11 mouse cellular contexts compared by ENCODE assay signal in the genomic region with DNA sequence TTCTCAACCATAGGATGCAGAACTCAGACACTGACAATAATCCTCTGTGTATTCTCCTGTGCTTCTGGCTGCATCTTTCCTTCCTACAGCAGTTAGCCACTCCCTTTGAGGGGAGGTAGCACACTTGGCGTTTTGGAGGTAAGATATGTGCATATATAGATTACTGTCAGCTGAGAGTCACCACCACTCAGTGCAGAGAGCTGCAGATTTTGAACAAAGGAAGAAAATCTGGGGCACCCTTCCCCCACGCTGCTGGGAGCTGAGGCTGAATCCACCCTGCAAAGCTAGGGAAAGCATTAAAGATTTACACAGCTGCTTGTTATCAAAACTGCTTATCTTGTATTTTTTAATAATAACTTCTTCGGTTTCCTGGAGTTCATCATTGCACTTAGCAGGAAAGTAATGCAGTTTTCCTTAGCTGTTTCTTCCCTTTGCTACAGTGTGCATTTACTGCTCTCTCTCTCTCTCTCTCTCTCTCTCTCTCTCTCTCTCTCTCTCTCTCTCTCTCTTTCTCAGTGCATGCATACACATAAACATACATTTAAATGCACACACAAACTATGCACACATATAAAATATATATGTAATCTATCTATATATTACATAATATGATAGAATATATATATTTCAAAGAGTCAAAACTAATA.
A peak's percentile ranks its signal among the peaks of the same experiment; 100 is the strongest.
DNase-seq lines count a peak whose midpoint lies in the region; ATAC-seq lines count a peak whose summit lies in the region.
"Had no signal": no experiment of that assay in that cellular context is flagged by ENCODE, and none has a peak within 500 bp of the region (broad histone marks: within the 10 kb centered on the region; RNA-seq: fewer than 3 reads in every experiment).

No protein-coding gene starts in this region.

- peak; percentile 41; the same call in 1 of the 2 replicates for ATAC-seq in embryonic facial prominence, embryonic 14.5 days (ENCODE audit: low read depth)
- peak; percentile 93 for ATAC-seq in hindbrain, embryonic 15.5 days (ENCODE audit: low FRiP score, low read depth)
- peak; percentile 79 for ATAC-seq in neural tube, embryonic 13.5 days (ENCODE audit: low read depth)

- H3K36me3 ChIP-seq in embryonic facial prominence, embryonic 14.5 days (ENCODE audit: control insufficient read depth, insufficient read depth, low read length): no peaks in the 10 kb centered on the region
- H3K36me3 ChIP-seq in hindbrain, embryonic 15.5 days: no peaks in the 10 kb centered on the region
- H3K36me3 ChIP-seq in neural tube, embryonic 13.5 days: no peaks in the 10 kb centered on the region
- H3K36me3 ChIP-seq: heart, embryonic 13.5 days had no signal

- 28% methylated on average over 3 of the region's 3 CpGs for WGBS in embryonic facial prominence, embryonic 14.5 days
- WGBS in hindbrain, embryonic 15.5 days: 35% methylated on average over 3 of the region's 3 CpGs
- WGBS in neural tube, embryonic 13.5 days: 44% methylated on average over 3 of the region's 3 CpGs

- no peak overlapping the region for H3K27ac ChIP-seq in embryonic facial prominence, embryonic 14.5 days (replicated peaks; ENCODE audit: low read depth, low read length)
- peak overlapping the region; percentile 79 for H3K27ac ChIP-seq in hindbrain, embryonic 15.5 days (replicated peaks)
- 0 out of 2 replicates have a peak overlapping the region, but pooled peaks have one; percentile 39 for H3K27ac ChIP-seq in neural tube, embryonic 13.5 days (replicated peaks)
- H3K27ac ChIP-seq: heart, embryonic 13.5 days had no signal

- no peaks in the 10 kb centered on the region for H3K9me3 ChIP-seq in embryonic facial prominence, embryonic 14.5 days (ENCODE audit: control insufficient read depth, low read length)
- no peaks in the 10 kb centered on the region for H3K9me3 ChIP-seq in hindbrain, embryonic 15.5 days
- H3K9me3 ChIP-seq in neural tube, embryonic 13.5 days: no peaks in the 10 kb centered on the region
- H3K9me3 ChIP-seq: heart, embryonic 13.5 days had no signal

- H3K4me2 ChIP-seq in embryonic facial prominence, embryonic 14.5 days (ENCODE audit: low read depth, low read length): no peak overlapping the region
- no peak overlapping the region for H3K4me2 ChIP-seq in hindbrain, embryonic 15.5 days
- no peak overlapping the region for H3K4me2 ChIP-seq in neural tube, embryonic 13.5 days
- H3K4me2 ChIP-seq: heart, embryonic 13.5 days; lung, embryonic 14.5 days had no signal

- intact Hi-C loops in heart, postnatal 25 days (cut with DNase I): no loop called here

- no peaks in the 10 kb centered on the region for H3K4me1 ChIP-seq in embryonic facial prominence, embryonic 14.5 days (ENCODE audit: control insufficient read depth, insufficient read depth, low read length)
- peaks cover 9% of the 10 kb centered on the region; the same call in 1 of the 2 replicates for H3K4me1 ChIP-seq in hindbrain, embryonic 15.5 days (replicated peaks)
- H3K4me1 ChIP-seq in neural tube, embryonic 13.5 days (replicated peaks): peaks cover 8% of the 10 kb centered on the region; the same call in 1 of the 2 replicates
- H3K4me1 ChIP-seq: heart, embryonic 13.5 days had no signal

- no peaks in the 10 kb centered on the region for H3K27me3 ChIP-seq in embryonic facial prominence, embryonic 14.5 days (replicated peaks; ENCODE audit: control insufficient read depth, insufficient read depth, low read length)
- no peaks in the 10 kb centered on the region for H3K27me3 ChIP-seq in hindbrain, embryonic 15.5 days
- H3K27me3 ChIP-seq in neural tube, embryonic 13.5 days: no peaks in the 10 kb centered on the region
- H3K27me3 ChIP-seq: heart, embryonic 13.5 days had no signal

- H3K9ac ChIP-seq in embryonic facial prominence, embryonic 14.5 days (ENCODE audit: low read depth, low read length): no peak overlapping the region
- no peak overlapping the region for H3K9ac ChIP-seq in hindbrain, embryonic 15.5 days
- no peak overlapping the region for H3K9ac ChIP-seq in neural tube, embryonic 13.5 days
- H3K9ac ChIP-seq: heart, embryonic 13.5 days; lung, embryonic 14.5 days had no signal

- DNase-seq in brain, adult 2 months (ENCODE audit: low read depth, low spot score): peak; percentile 71
- peak; percentile 29 for DNase-seq in embryonic facial prominence, embryonic 14.5 days (ENCODE audit: low spot score)
- DNase-seq in lung, postnatal 25 days (ENCODE audit: low spot score): no peak
- no peak for DNase-seq in adrenal gland, postnatal 14 days
- DNase-seq in heart, postnatal 25 days (ENCODE audit: low spot score): no peak
- DNase-seq: adrenal gland, postnatal 36 days; kidney, postnatal 36 days; lung, embryonic 14.5 days had no signal

- H3K4me3 ChIP-seq in embryonic facial prominence, embryonic 14.5 days (ENCODE audit: low read depth, low read length): no peak overlapping the region
- no peak overlapping the region for H3K4me3 ChIP-seq in hindbrain, embryonic 15.5 days
- no peak overlapping the region for H3K4me3 ChIP-seq in neural tube, embryonic 13.5 days
- H3K4me3 ChIP-seq: heart, embryonic 13.5 days had no signal

Comparison
In these comparisons a context has a peak if more than half of its experiments do, and no peak if none do; other contexts are left out.
1. DNase-seq: peak in brain, adult 2 months (single experiment) and embryonic facial prominence, embryonic 14.5 days (single experiment); none in lung, postnatal 25 days (single experiment), adrenal gland, postnatal 14 days (single experiment) and heart, postnatal 25 days (single experiment).
2. ATAC-seq: peak in every context shown above with its lines; median percentile 93 in hindbrain, embryonic 15.5 days; 79 in neural tube, embryonic 13.5 days; 41 in embryonic facial prominence, embryonic 14.5 days.